Mouse (Mus musculus): ENCODE data around the gene Pknox2.

DNA sequence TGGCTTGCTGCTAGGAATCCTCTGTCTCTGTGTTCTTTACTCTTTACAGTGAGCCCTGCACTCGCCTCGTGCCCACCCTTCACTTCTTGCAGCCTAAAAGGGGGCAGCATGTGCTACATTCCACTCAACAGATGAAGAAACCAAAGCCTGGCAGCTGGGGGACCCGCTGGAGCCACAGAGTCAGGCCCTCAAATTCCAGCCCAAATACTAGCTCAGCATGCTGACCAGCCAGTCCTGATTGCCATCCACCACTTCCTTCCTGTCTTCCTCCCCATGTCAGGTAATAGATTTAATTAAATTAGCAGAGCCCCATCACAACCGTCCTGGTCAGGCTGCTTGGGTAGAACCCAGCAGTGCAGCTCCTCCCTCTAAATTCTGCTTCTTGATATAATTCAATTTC lies 5.1 kb downstream of the Pknox2 start:
- no peak for TF ChIP-seq CTCF (IDR thresholded peaks at IDR 0.05; ENCODE audit: low read depth, low read length)
- no peak for TF ChIP-seq POLR2A (IDR thresholded peaks at IDR 0.05; ENCODE audit: borderline replicate concordance, low read depth, low read length)

All from bone marrow macrophage, adult 2 months (primary cell).